Mouse (Mus musculus) myocyte (in vitro differentiated cells): ENCODE data around the gene Tbc1d16. TPM values are rescaled to one million over a fixed set of nuclear protein-coding genes. Genes with fewer than 3 reads are reported as not detected.

Experiments used
- H3K27me3 ChIP-seq: one replicate; pipeline ENCODE4 v1.6.1; 2011; ENCODE audit not compliant: control insufficient read depth, insufficient read depth, insufficient read length
- H3K36me3 ChIP-seq: one replicate; pipeline ENCODE4 v1.6.1; 2011; ENCODE audit not compliant: control insufficient read depth, insufficient read depth
- H3K4me2 ChIP-seq: one replicate; pipeline ENCODE4 v1.6.1; 2011; ENCODE audit warnings: low read depth, control low read depth
- H3K4me3 ChIP-seq: one replicate; pipeline ENCODE4 v1.5.1; 2011; ENCODE audit warnings: mild to moderate bottlenecking, control low read depth, moderate library complexity
- H3K79me2 ChIP-seq: one replicate; pipeline ENCODE4 v1.6.1; 2011; ENCODE audit not compliant: control insufficient read depth, insufficient read depth
- H3ac ChIP-seq: one replicate; pipeline ENCODE4 v1.6.1; 2011; ENCODE audit not compliant: control insufficient read depth, insufficient read length
- CEBPB ChIP-seq: IDR thresholded peaks from 2 replicates; pipeline ENCODE4 v1.6.1; 2011; ENCODE audit warnings: mild to moderate bottlenecking, moderate library complexity; ENCODE audit not compliant: poor library complexity, insufficient read depth, severe bottlenecking
- E2F4 ChIP-seq: IDR thresholded peaks from one replicate; pipeline ENCODE4 v1.6.1; 2011; ENCODE audit warnings: mild to moderate bottlenecking, control low read depth, moderate library complexity; ENCODE audit not compliant: insufficient read depth
- MAX ChIP-seq: IDR thresholded peaks from one replicate; pipeline ENCODE4 v1.6.1; 2011; ENCODE audit warnings: low read depth, mild to moderate bottlenecking, control low read depth
- MYOD1 ChIP-seq, 3 experiments: IDR thresholded peaks; one replicate each; pipeline ENCODE4 v1.6.1; 2011; ENCODE audit warnings: control low read depth in 2 of 3, low read depth in 2 of 3, mild to moderate bottlenecking in 2 of 3, moderate library complexity in 1 of 3; ENCODE audit not compliant: insufficient read length in 2 of 3, control insufficient read depth in 1 of 3
- MYOG ChIP-seq, 3 experiments: IDR thresholded peaks; one replicate each; pipeline ENCODE4 v1.6.1; 2011; ENCODE audit warnings: control low read depth in 2 of 3, low read depth in 2 of 3, mild to moderate bottlenecking in 2 of 3; ENCODE audit not compliant: insufficient read length in 2 of 3, control insufficient read depth in 1 of 3, insufficient read depth in 1 of 3
- POLR2A ChIP-seq: IDR thresholded peaks from one replicate; pipeline ENCODE4 v1.6.1; 2011; ENCODE audit warnings: low read depth, mild to moderate bottlenecking, control low read depth, moderate library complexity; ENCODE audit not compliant: insufficient read length
- POLR2AphosphoS2 ChIP-seq: IDR thresholded peaks from one replicate; pipeline ENCODE4 v1.6.1; 2011; ENCODE audit warnings: low read depth, control low read depth; ENCODE audit not compliant: insufficient read length
- REST ChIP-seq: IDR thresholded peaks from one replicate; pipeline ENCODE4 v1.6.1; 2011; ENCODE audit warnings: mild to moderate bottlenecking, control low read depth, moderate library complexity; ENCODE audit not compliant: insufficient read depth, insufficient read length
- SRF ChIP-seq: IDR thresholded peaks from one replicate; pipeline ENCODE4 v1.6.1; 2011; ENCODE audit warnings: low read depth; ENCODE audit not compliant: control insufficient read depth, insufficient read length
- TCF12 ChIP-seq: IDR thresholded peaks from one replicate; pipeline ENCODE4 v1.6.1; 2011; ENCODE audit warnings: mild to moderate bottlenecking, control low read depth; ENCODE audit not compliant: poor library complexity, insufficient read depth, severe bottlenecking
- TCF3 ChIP-seq: IDR thresholded peaks from one replicate; pipeline ENCODE4 v1.6.1; 2011; ENCODE audit warnings: low read depth, control low read depth; ENCODE audit not compliant: insufficient read length
- USF1 ChIP-seq: IDR thresholded peaks from one replicate; pipeline ENCODE4 v1.6.1; 2011; ENCODE audit warnings: low read depth, mild to moderate bottlenecking, control low read depth, moderate library complexity
- polyA plus RNA-seq: library from polyadenylated mRNA; unstranded; fragments of >200 nt; fragmentation: generic; extraction: Trizol; gene quantifications from one replicate; pipeline ENCODE4 v1.2.1, GENCODE M21; 2012; ENCODE audit warnings: missing spikeins

Gene Tbc1d16
- polyA plus RNA-seq, 1 experiment, result 8.5 TPM

DNA sequence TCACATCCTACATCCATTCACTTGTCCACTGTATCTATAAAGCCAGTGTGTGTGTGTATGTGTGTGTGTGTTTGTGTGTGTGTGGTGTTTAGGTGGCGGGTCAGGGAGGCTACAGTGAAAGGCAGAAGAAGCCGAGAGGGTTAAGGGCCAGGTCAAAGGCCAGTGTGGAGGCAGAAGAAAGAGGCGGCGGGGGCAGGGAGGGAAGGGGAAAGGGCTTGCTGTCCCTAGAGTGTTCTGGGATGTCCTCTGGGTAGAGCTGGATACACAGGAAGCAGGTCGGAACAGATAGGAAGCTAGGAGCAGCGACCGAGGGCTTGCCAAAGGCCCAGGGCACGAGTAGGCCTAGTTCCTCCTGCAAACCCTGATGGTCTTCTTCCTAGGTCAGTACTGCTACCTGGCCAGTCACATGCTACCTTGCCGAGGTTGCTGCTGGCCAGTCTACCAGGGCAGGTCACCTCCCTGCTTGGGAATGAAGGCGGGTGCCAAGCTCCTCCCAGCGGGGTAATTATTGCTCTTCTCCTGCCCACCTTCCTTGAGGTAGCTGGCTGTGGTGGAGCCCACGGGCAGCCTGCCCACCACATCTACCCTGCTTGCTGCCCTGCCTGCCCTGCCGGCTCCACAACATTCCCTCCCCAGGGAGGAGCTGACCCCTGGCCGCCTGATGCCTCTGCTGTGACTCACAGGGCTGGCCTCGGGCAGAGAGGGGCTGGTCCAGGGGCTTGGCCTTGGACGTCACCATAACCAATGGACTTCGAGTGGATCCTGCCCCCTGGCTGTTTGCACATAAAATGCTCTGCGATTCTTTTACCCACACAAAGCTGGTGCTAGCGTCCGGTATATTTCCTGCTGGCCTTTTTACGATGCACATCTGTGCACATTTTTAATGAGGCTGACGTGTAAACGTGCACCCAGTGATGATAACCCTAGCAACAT is 102.1 kb downstream of the Tbc1d16 start:
- Histone ChIP-seq H3K4me3 (no peak overlapping the region), H3ac (no peak overlapping the region), H3K4me2 (peak overlapping the region; percentile 82), H3K79me2 (no peaks in the 10 kb centered on the region), H3K27me3 (no peaks in the 10 kb centered on the region), H3K36me3 (no peaks in the 10 kb centered on the region)
- no peak for TF ChIP-seq MAX
- TF ChIP-seq USF1, result no peak
- TF ChIP-seq MYOG (IDR thresholded peaks at IDR 0.05; ENCODE audit: control insufficient read depth in 1 of 3, insufficient read depth in 1 of 3, insufficient read length in 2 of 3, low read depth in 2 of 3), result peak in 1 of 3 experiments; percentile 59
- TF ChIP-seq POLR2AphosphoS2, result no peak
- TF ChIP-seq SRF, result no peak
- TF ChIP-seq CEBPB, result 0 out of 2 replicates have a peak, but pooled peaks have one; percentile 14
- TF ChIP-seq TCF3, result no peak
- no peak for TF ChIP-seq MYOD1 (IDR thresholded peaks at IDR 0.05; ENCODE audit: control insufficient read depth in 1 of 3, insufficient read length in 2 of 3, low read depth in 2 of 3)
- TF ChIP-seq REST, result no peak
- TF ChIP-seq TCF12, result no peak
- TF ChIP-seq POLR2A, result peak; percentile 51

DNA sequence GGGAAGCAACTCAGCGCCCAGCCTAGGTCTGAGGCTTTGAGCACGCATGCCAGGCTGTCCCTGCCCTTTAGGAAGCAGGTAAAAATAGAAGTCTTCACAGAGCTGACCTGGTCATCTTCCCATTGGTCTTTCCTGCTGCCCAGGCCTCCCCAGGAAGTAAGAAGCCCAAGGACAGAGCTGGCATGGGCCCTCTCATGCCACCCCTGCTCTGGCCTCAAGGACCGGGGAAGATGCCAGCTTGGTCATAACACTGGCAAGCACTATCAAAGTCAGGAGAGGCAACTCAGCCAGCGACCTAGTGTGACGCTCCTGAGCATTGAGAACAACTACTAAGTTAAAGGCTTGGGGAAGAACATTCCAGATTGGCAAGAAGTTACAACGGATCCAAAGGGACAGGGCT is 103.8 kb downstream of the Tbc1d16 start:
- no peaks in the 10 kb centered on the region for H3K36me3 ChIP-seq
- H3K79me2 ChIP-seq, result no peaks in the 10 kb centered on the region
- H3K4me2 ChIP-seq, result no peak overlapping the region
- peaks cover 1% of the 10 kb centered on the region for H3K27me3 ChIP-seq
- no peak for TF ChIP-seq MYOD1 (IDR thresholded peaks at IDR 0.05; ENCODE audit: control insufficient read depth in 1 of 3, insufficient read length in 2 of 3, low read depth in 2 of 3)
- no peak for TF ChIP-seq REST
- no peak for TF ChIP-seq MAX
- TF ChIP-seq E2F4, result no peak
- no peak for TF ChIP-seq POLR2AphosphoS2
- H3K4me3 ChIP-seq, result no peak overlapping the region
- no peak overlapping the region for H3ac ChIP-seq

DNA sequence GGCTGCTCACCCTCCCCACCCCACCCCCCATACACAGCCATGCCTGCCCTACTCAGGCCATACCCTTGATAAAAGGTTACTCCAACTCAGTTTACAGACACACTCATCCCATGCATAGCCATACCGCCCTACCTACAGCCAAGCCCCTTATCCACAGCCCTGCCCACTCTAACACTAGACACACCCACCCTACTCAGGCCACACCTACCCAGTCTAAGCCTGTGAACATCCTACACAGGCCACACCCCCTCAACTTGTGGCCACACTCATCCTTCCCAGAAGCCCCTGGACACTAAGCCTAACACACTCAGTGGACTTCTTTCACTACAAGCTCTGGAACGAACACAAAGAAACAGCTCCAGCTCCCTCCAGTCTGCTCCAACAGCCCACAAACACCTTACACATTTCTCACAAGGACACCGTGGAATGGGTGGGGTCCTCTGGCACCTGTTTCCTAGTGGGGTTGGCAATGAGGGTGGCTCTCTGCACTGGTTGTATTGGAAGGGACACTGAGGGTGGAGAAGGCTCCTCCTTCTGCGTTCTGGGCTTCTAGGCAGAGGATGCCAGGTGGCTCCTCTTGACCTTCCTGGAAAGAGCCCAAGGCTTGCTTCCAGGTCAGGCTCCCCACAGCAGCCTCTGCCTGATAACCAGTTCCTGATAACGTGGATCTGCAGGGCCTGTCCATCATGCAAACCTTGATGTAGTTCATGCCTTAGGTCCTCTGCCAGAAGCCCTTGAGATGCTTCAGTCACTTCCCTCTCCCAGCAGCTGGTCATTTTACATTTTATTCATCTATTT is 104.6 kb downstream of the Tbc1d16 start:
- Histone ChIP-seq H3K4me3 (no peak overlapping the region), H3K4me2 (no peak overlapping the region), H3K79me2 (no peaks in the 10 kb centered on the region), H3K27me3 (peaks cover 10% of the 10 kb centered on the region), H3ac (no peak overlapping the region), H3K36me3 (no peaks in the 10 kb centered on the region)
- TF ChIP-seq TCF3, result no peak

DNA sequence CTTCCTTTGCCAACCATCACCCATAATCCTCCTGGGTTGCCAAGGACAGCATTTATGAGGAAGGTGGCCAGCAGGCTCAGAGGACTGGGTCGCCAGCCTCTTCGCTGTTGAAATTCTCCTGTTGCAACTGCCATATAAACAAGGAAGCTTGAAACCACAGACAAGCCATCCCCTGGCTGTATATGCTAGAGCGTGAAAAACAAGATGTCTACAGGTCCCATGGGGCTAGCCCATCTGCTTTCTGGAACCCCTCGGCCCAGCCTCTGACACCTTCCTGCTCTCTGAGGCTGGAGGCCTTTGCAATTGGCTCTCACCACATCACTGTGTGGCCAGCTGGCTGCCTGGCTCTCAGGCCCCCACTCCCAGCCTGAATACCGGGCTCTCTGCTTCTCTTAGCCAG is 105.9 kb downstream of the Tbc1d16 start:
- TF ChIP-seq SRF, result no peak
- Histone ChIP-seq H3K36me3 (no peaks in the 10 kb centered on the region), H3ac (no peak overlapping the region), H3K79me2 (no peaks in the 10 kb centered on the region), H3K4me2 (no peak overlapping the region), H3K27me3 (peaks cover 13% of the 10 kb centered on the region), H3K4me3 (no peak overlapping the region)

DNA sequence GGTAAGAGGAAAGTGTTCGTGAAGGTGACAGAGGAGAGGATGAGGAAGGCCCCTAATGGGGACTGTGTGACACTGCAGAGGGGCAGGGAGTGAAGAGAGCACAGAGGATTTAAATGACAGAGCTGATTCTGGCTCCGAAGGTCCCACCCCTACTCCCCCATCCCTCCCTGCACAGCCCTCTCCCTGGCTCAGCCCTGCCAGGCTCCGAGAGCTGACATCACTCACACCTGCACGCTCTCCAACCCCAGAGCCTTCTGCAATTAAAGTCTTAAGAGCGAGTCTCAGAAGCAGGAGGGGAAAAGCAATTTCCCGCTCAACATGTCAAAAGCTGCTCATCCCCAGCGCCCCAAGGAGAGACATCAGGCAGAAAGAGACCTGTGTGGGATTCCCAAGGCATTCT is 109.4 kb downstream of the Tbc1d16 start:
- Histone ChIP-seq H3ac (no peak overlapping the region), H3K27me3 (peaks cover 13% of the 10 kb centered on the region), H3K79me2 (no peaks in the 10 kb centered on the region), H3K4me2 (no peak overlapping the region), H3K36me3 (no peaks in the 10 kb centered on the region), H3K4me3 (no peak overlapping the region)
- no peak for TF ChIP-seq E2F4
- TF ChIP-seq CEBPB, result no peak
- TF ChIP-seq USF1, result no peak
- TF ChIP-seq MYOD1 (IDR thresholded peaks at IDR 0.05; ENCODE audit: control insufficient read depth in 1 of 3, insufficient read length in 2 of 3, low read depth in 2 of 3), result no peak
- no peak for TF ChIP-seq POLR2A
- TF ChIP-seq TCF12, result no peak
- TF ChIP-seq SRF, result no peak
- no peak for TF ChIP-seq POLR2AphosphoS2
- TF ChIP-seq MYOG (IDR thresholded peaks at IDR 0.05; ENCODE audit: control insufficient read depth in 1 of 3, insufficient read depth in 1 of 3, insufficient read length in 2 of 3, low read depth in 2 of 3), result no peak
- TF ChIP-seq TCF3, result no peak
- no peak for TF ChIP-seq REST
- TF ChIP-seq MAX, result no peak
